Mouse (Mus musculus): ENCODE measurements around the gene Itgb4.
A peak's percentile ranks its signal among the peaks of the same experiment; 100 is the strongest.

Itgb4 gene

GRCm38 (mm10) chr11:115970006-115970673 lies 4.4 kb upstream of the Itgb4 start:
- peak; percentile 34 to 56 for DNase-seq

GRCm38 (mm10) chr11:115971016-115971415 lies 3.5 kb upstream of the Itgb4 start:
- peak; percentile 27 to 58 for DNase-seq

GRCm38 (mm10) chr11:115975083-115975420 lies 543 bp downstream of the Itgb4 start:
- no peak for DNase-seq

GRCm38 (mm10) chr11:115975544-115975943 lies 1.0 kb downstream of the Itgb4 start:
- no peak for DNase-seq

- no peak for DNase-seq
Measured at GRCm38 (mm10) chr11:115982472-115982871, 8.0 kb downstream of the Itgb4 start.

GRCm38 (mm10) chr11:115983291-115983690 lies 8.8 kb downstream of the Itgb4 start:
- DNase-seq: no peak

- DNase-seq: no peak
Measured at GRCm38 (mm10) chr11:115989686-115990085, 15.2 kb downstream of the Itgb4 start.

GRCm38 (mm10) chr11:115992098-115992497 lies 17.6 kb downstream of the Itgb4 start:
- no peak for DNase-seq

- no peak for DNase-seq
Measured at GRCm38 (mm10) chr11:115995256-115995655, 20.7 kb downstream of the Itgb4 start.

- no peak for DNase-seq
Measured at GRCm38 (mm10) chr11:115997047-115997446, 22.5 kb downstream of the Itgb4 start.

GRCm38 (mm10) chr11:115997662-115998061 lies 23.2 kb downstream of the Itgb4 start:
- no peak for DNase-seq

- no peak for DNase-seq
Measured at GRCm38 (mm10) chr11:115999027-115999426, 24.5 kb downstream of the Itgb4 start.

GRCm38 (mm10) chr11:115999538-116000143 lies 25.1 kb downstream of the Itgb4 start:
- peak; percentile 88 to 90 for DNase-seq

- no peak for DNase-seq
Measured at GRCm38 (mm10) chr11:116000607-116001006, 26.1 kb downstream of the Itgb4 start.

GRCm38 (mm10) chr11:116001725-116002124 lies 27.2 kb downstream of the Itgb4 start:
- no peak for DNase-seq

GRCm38 (mm10) chr11:116002894-116003293 lies 28.4 kb downstream of the Itgb4 start:
- DNase-seq: no peak

- DNase-seq: no peak
Measured at GRCm38 (mm10) chr11:116004186-116004823, 29.8 kb downstream of the Itgb4 start.

GRCm38 (mm10) chr11:116004840-116005700 lies 30.6 kb downstream of the Itgb4 start:
- peak; percentile 87 to 91 for DNase-seq

GRCm38 (mm10) chr11:116005701-116006419 lies 31.4 kb downstream of the Itgb4 start:
- no peak for DNase-seq

- DNase-seq: no peak
Measured at GRCm38 (mm10) chr11:116007095-116007850, 32.8 kb downstream of the Itgb4 start.

- no peak for DNase-seq
Measured at GRCm38 (mm10) chr11:116008411-116008810, 33.9 kb downstream of the Itgb4 start.

Measured in kidney, postnatal 4 days (tissue).